Mouse (Mus musculus) testis, adult 2 months (tissue): ENCODE results near the gene Gm43720. TPM values are rescaled to one million over a fixed set of nuclear protein-coding genes. Genes with fewer than 3 reads are reported as not detected.
"Not testable (repeated sequence)": the region's sequence is repeated elsewhere in the genome, so short reads cannot be mapped to it uniquely, and the experiment has no call there.

Source experiments
- H3K27ac ChIP-seq: fragments of 200-500 bp; 2 replicates; pipeline ENCODE4 v1.5.1; 2012; ENCODE audit warnings: low read depth, low read length; ENCODE audit not compliant: control insufficient read depth, insufficient read depth
- H3K27me3 ChIP-seq: fragments of 200-500 bp; 2 replicates; pipeline ENCODE4 v1.6.1; 2012; ENCODE audit warnings: mild to moderate bottlenecking, low read length, moderate library complexity; ENCODE audit not compliant: control insufficient read depth, insufficient read depth
- H3K36me3 ChIP-seq: fragments of 200-500 bp; 2 replicates; pipeline ENCODE4 v1.6.1; 2012; ENCODE audit warnings: mild to moderate bottlenecking, low read length; ENCODE audit not compliant: control insufficient read depth, insufficient read depth
- H3K4me1 ChIP-seq: fragments of 200-500 bp; 2 replicates; pipeline ENCODE4 v1.6.1; 2012; ENCODE audit warnings: low read length; ENCODE audit not compliant: control insufficient read depth, insufficient read depth
- H3K4me3 ChIP-seq: fragments of 200-500 bp; 2 replicates; pipeline ENCODE4 v1.5.1; 2012; ENCODE audit warnings: low read depth, mild to moderate bottlenecking, low read length, moderate library complexity, mixed read lengths; ENCODE audit not compliant: control insufficient read depth
- CTCF ChIP-seq: fragments of 200-500 bp; IDR thresholded peaks from 2 replicates; pipeline ENCODE4 v1.5.1; 2012; ENCODE audit warnings: low read depth, mild to moderate bottlenecking, inconsistent platforms, low read length, moderate library complexity; ENCODE audit not compliant: control insufficient read depth, insufficient read depth, insufficient replicate concordance
- POLR2A ChIP-seq: fragments of 200-500 bp; IDR thresholded peaks from 2 replicates; pipeline ENCODE4 v1.6.1; 2012; ENCODE audit warnings: low read depth, mild to moderate bottlenecking, inconsistent platforms, low read length, moderate library complexity; ENCODE audit not compliant: control insufficient read depth
- polyA plus RNA-seq: library from polyadenylated mRNA; depleted of rRNA; stranded (reverse); fragments of >200 nt; gene quantifications from 2 replicates; pipeline ENCODE4 v1.2.3, GENCODE M21; 2012

The Gm43720 gene
- polyA plus RNA-seq, 1 experiment = not detected

GRCm38 (mm10) chr5:138229511-138229910 is 50.2 kb downstream of the Gm43720 start:
- no peak for TF ChIP-seq CTCF
- no peak for TF ChIP-seq POLR2A
- no peaks in the 10 kb centered on the region for H3K4me1 ChIP-seq

DNA sequence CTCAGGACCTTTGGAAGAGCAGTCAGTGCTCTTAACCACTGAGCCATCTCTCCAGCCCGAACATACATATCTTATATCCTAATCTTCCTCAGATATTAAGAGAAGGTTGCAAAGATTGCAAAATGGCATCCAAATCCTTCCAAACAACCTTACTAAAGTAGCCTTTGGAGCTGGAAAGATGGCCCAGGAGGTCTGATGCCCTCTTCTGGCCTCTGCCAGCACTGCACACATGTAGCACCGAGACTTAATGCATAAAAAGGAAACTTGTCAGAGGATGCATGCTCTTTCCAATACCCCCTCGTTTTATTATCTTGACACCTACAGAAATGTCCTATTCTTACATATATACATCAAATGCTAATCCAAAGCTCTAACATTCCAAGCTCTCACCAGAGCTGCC is 51.7 kb downstream of the Gm43720 start:
- TF ChIP-seq CTCF (no peak; the same call in 1 of the 2 replicates), POLR2A (no peak)
- Histone ChIP-seq H3K27ac (no peak overlapping the region), H3K4me3 (no peak overlapping the region), H3K4me1 (no peaks in the 10 kb centered on the region), H3K27me3 (no peaks in the 10 kb centered on the region), H3K36me3 (no peaks in the 10 kb centered on the region)

More at GRCm38 (mm10) chr5:138229511-138229910, 50.2 kb downstream of the Gm43720 start:
- Histone ChIP-seq H3K27me3 (no peaks in the 10 kb centered on the region), H3K4me3 (no peak overlapping the region), H3K27ac (no peak overlapping the region), H3K36me3 (no peaks in the 10 kb centered on the region)

DNA sequence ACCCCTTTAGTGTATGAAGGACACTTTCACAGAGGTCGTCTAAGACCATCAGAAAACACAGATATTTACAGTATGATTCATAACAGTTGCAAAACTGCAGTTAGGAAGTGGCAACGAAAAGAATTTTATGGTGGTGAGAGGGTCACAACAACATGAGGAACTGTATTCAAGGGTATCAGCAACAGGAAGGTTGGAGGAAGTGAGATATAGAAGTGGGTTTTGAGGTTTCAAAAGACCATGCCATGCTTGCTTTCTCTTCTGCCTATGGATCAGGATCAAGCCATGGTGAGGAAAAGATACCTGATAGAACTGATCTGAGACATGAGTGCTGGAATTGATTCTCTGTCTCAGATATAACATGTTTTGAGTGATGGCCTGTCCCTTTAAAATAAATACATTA is 52.4 kb downstream of the Gm43720 start:
- Histone ChIP-seq H3K36me3 (no peaks in the 10 kb centered on the region), H3K4me1 (no peaks in the 10 kb centered on the region), H3K27me3 (no peaks in the 10 kb centered on the region), H3K4me3 (no peak overlapping the region), H3K27ac (no peak overlapping the region)
- TF ChIP-seq POLR2A (no peak), CTCF (no peak)

- Histone ChIP-seq H3K27me3 (no peaks in the 10 kb centered on the region), H3K27ac (no peak overlapping the region), H3K4me1 (no peaks in the 10 kb centered on the region), H3K4me3 (no peak overlapping the region), H3K36me3 (no peaks in the 10 kb centered on the region)
- TF ChIP-seq POLR2A = no peak
Observed at GRCm38 (mm10) chr5:138226491-138226890, 53.3 kb downstream of the Gm43720 start.

GRCm38 (mm10) chr5:138225700-138226099 is 54.1 kb downstream of the Gm43720 start, which contains the start of gene Nxpe5:
Gene Nxpe5 (plus strand): TSS chr5:138225898.
- no peaks in the 10 kb centered on the region for H3K36me3 ChIP-seq
- TF ChIP-seq POLR2A (no peak), CTCF (no peak)
- no peak within 1 kb of the TSS for H3K4me3 ChIP-seq
- no peaks in the 10 kb centered on the region for H3K27me3 ChIP-seq
- no peaks in the 10 kb centered on the region for H3K4me1 ChIP-seq
- no peak within 1 kb of the TSS for H3K27ac ChIP-seq

- TF ChIP-seq CTCF (no peak), POLR2A (no peak)
- Histone ChIP-seq H3K36me3 (no peaks in the 10 kb centered on the region), H3K27me3 (no peaks in the 10 kb centered on the region)
Observed at GRCm38 (mm10) chr5:138223287-138223686, 56.5 kb downstream of the Gm43720 start.

GRCm38 (mm10) chr5:138222111-138222510 is 57.6 kb downstream of the Gm43720 start:
- Histone ChIP-seq H3K27ac (no peak overlapping the region), H3K4me1 (no peaks in the 10 kb centered on the region), H3K36me3 (no peaks in the 10 kb centered on the region), H3K4me3 (no peak overlapping the region), H3K27me3 (no peaks in the 10 kb centered on the region)
- peak; percentile 67; the same call in 1 of the 2 replicates for TF ChIP-seq CTCF
- no peak for TF ChIP-seq POLR2A

More at GRCm38 (mm10) chr5:138223287-138223686, 56.5 kb downstream of the Gm43720 start:
- no peak overlapping the region for H3K27ac ChIP-seq
- no peak overlapping the region for H3K4me3 ChIP-seq
- H3K4me1 ChIP-seq = no peaks in the 10 kb centered on the region

- no peaks in the 10 kb centered on the region for H3K4me1 ChIP-seq
- H3K27me3 ChIP-seq = no peaks in the 10 kb centered on the region
- TF ChIP-seq CTCF = no peak
- no peaks in the 10 kb centered on the region for H3K36me3 ChIP-seq
- no peak overlapping the region for H3K27ac ChIP-seq
- H3K4me3 ChIP-seq = no peak overlapping the region
Observed at GRCm38 (mm10) chr5:138219864-138220263, 59.9 kb downstream of the Gm43720 start.

- not testable (repeated sequence) for H3K4me1 ChIP-seq, H3K27ac ChIP-seq, H3K4me3 ChIP-seq, H3K27me3 ChIP-seq, H3K36me3 ChIP-seq
Observed at GRCm38 (mm10) chr5:138216632-138217031, 63.1 kb downstream of the Gm43720 start.
